Mouse (Mus musculus): ENCODE data around the gene Fmnl2. TPM values are rescaled to one million over a fixed set of nuclear protein-coding genes. Genes with fewer than 3 reads are reported as not detected.

Gene Fmnl2
- total and polyA plus RNA-seq, 3 experiments: 0.42 to 2.8 (median 2.1) TPM

GRCm38 (mm10) chr2:52994526-52994925 is 136.9 kb downstream of the Fmnl2 start:
- H3K4me1 ChIP-seq (ENCODE audit: control insufficient read depth in 1 of 2, insufficient read depth in 2 of 2): no peaks in the 10 kb centered on the region
- no peak for DNase-seq (ENCODE audit: extremely low read depth)
- H3K79me2 ChIP-seq (replicated peaks; ENCODE audit: control insufficient read depth, extremely low read depth, insufficient read depth, poor library complexity, severe bottlenecking): no peaks in the 10 kb centered on the region
- H3K9me3 ChIP-seq (replicated peaks; ENCODE audit: low read length): no peaks in the 10 kb centered on the region
- H3K27ac ChIP-seq (ENCODE audit: insufficient read depth, low read depth): no peak overlapping the region
- no peak overlapping the region for H3K4me3 ChIP-seq (replicated peaks in 1 of 3; ENCODE audit: low read depth in 2 of 3, low read length in 2 of 3, poor library complexity in 1 of 3)
- no peak overlapping the region for H3K9ac ChIP-seq (ENCODE audit: insufficient read depth, low read depth)
- dilution Hi-C loops (cut with MboI; ENCODE audit: extremely low pct_ligation_motif_present, extremely low pct_unique_long_range_greater_than_20kb, low sequenced_read_pairs): no loop called here
- H3K36me3 ChIP-seq (replicated peaks in 1 of 2; ENCODE audit: control insufficient read depth in 1 of 2, insufficient read depth in 1 of 2, low read length in 1 of 2): no peaks in the 10 kb centered on the region
- TF ChIP-seq NRF1 (IDR thresholded peaks at IDR 0.05; ENCODE audit: low read depth, low read length) (no peak), SMC3 (IDR thresholded peaks at IDR 0.05; ENCODE audit: low read depth, low read length) (no peak), SIN3A (IDR thresholded peaks at IDR 0.05; ENCODE audit: low read length) (no peak), MAX (IDR thresholded peaks at IDR 0.05; ENCODE audit: low read length) (no peak), PAX5 (IDR thresholded peaks at IDR 0.05; ENCODE audit: low read length) (no peak), ZNF384 (IDR thresholded peaks at IDR 0.05; ENCODE audit: low read depth, low read length) (no peak), USF2 (conservative IDR thresholded peaks at IDR 0.05; ENCODE audit: low read depth, low read length) (no peak), ZC3H11A (IDR thresholded peaks at IDR 0.05; ENCODE audit: low read depth, low read length) (no peak), EP300 (IDR thresholded peaks at IDR 0.05; ENCODE audit: low read length) (no peak), ZKSCAN1 (IDR thresholded peaks at IDR 0.05; ENCODE audit: borderline replicate concordance, low read depth, low read length) (no peak), RAD21 (IDR thresholded peaks at IDR 0.05; ENCODE audit: low read depth, low read length) (no peak), CHD1 (IDR thresholded peaks at IDR 0.05; ENCODE audit: low read depth, low read length) (no peak)
- H3K4me2 ChIP-seq (ENCODE audit: insufficient read depth, low read depth, poor library complexity, severe bottlenecking): no peak overlapping the region
- in situ Hi-C loops (cut with MboI; ENCODE audit: low pct_ligation_motif_present, low pct_unique_long_range_greater_than_20kb, low sequenced_read_pairs): no loop called here
- no peaks in the 10 kb centered on the region for H3K27me3 ChIP-seq (replicated peaks)

- DNase-seq (ENCODE audit: extremely low read depth): no peak
- Histone ChIP-seq H3K27me3 (replicated peaks) (no peaks in the 10 kb centered on the region), H3K4me1 (ENCODE audit: control insufficient read depth in 1 of 2, insufficient read depth in 2 of 2) (no peaks in the 10 kb centered on the region), H3K9ac (ENCODE audit: insufficient read depth, low read depth) (no peak overlapping the region), H3K36me3 (replicated peaks in 1 of 2; ENCODE audit: control insufficient read depth in 1 of 2, insufficient read depth in 1 of 2, low read length in 1 of 2) (no peaks in the 10 kb centered on the region), H3K4me3 (replicated peaks in 1 of 3; ENCODE audit: low read depth in 2 of 3, low read length in 2 of 3, poor library complexity in 1 of 3) (no peak overlapping the region), H3K79me2 (replicated peaks; ENCODE audit: control insufficient read depth, extremely low read depth, insufficient read depth, poor library complexity, severe bottlenecking) (no peaks in the 10 kb centered on the region), H3K9me3 (replicated peaks; ENCODE audit: low read length) (no peaks in the 10 kb centered on the region), H3K27ac (ENCODE audit: insufficient read depth, low read depth) (no peak overlapping the region), H3K4me2 (ENCODE audit: insufficient read depth, low read depth, poor library complexity, severe bottlenecking) (no peak overlapping the region)
- dilution Hi-C loops (cut with MboI; ENCODE audit: extremely low pct_ligation_motif_present, extremely low pct_unique_long_range_greater_than_20kb, low sequenced_read_pairs) (no loop called here), in situ Hi-C loops (cut with MboI; ENCODE audit: low pct_ligation_motif_present, low pct_unique_long_range_greater_than_20kb, low sequenced_read_pairs) (no loop called here)
- TF ChIP-seq E2F4 (IDR thresholded peaks at IDR 0.05; ENCODE audit: insufficient replicate concordance, low read depth, low read length) (no peak), ETS1 (conservative IDR thresholded peaks at IDR 0.05; ENCODE audit: low read depth, low read length) (no peak), USF1 (IDR thresholded peaks at IDR 0.05; ENCODE audit: low read depth, low read length) (no peak)
Measured at GRCm38 (mm10) chr2:52997955-52998750, 140.5 kb downstream of the Fmnl2 start.

Measured in CH12.LX (cell line).